Mouse (Mus musculus): ENCODE measurements around the gene Rfesd.

DNA sequence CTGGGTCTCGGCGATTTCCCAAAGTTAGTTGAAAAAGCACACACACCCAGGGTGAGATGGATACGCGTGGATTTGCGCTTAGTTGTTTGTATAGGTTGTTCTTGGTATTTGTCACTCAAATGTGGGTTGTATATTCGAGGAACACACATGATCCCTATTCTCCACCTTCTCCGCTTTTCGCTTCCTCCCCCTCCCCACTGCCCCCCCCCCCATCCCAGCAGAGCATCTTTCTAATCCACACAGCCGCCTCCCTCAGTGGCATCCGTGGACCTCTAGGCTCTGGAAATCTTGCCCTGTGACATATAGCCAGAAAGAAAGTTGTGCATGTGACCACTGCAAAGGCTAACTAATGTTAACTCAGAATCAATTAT, 38.4 kb upstream of the Rfesd start, which contains the start of gene Gpr150:
- TF ChIP-seq CTCF (IDR thresholded peaks at IDR 0.05; ENCODE audit: borderline replicate concordance, insufficient read depth, low read depth, low read length) (no peak), POLR2A (IDR thresholded peaks at IDR 0.05; ENCODE audit: borderline replicate concordance, insufficient read depth, low read length) (no peak)

Data from cerebellum, adult 2 months (tissue).